Mouse (Mus musculus): Measurements from ENCODE around the gene Hdgfl2. TPM values are rescaled to one million over a fixed set of nuclear protein-coding genes. Genes with fewer than 3 reads are reported as not detected.

Hdgfl2 gene
- polyA plus RNA-seq, 1 experiment: 80.6 TPM

DNA sequence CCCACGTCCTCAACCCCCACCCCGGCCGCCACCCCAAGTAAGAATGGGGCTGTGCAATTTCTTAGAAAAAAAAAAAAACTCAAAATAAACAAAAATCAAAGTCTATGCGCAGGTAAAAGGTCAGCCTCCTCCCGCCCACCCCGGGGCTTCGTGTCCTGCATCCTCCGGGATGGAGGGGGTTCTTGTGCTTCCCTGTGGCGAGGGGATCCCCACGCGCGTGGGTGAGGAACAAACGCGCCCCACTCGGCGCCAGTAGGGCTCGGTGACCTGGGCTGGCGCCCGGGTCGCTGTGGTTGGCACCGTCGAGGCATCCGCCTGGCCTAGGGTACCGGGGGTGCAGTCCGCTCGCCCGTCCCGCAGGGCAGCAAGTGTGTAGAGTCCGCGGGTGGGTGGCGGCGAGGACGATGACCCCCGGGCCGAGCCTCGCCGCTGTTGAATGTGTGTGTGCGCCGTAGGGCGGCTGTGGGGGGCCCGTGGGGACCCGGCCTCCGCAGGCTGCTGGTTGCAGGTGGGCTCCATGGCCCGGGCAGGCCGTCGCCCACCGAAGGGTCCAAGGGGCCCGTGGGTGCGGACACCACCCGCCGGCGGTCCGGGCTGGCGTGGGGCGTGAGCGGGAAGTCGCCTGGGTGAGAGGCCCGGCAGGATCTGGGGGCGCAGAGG lies 44.4 kb downstream of the Hdgfl2 start:
- Histone ChIP-seq H3K4me3 (ENCODE audit: control insufficient read depth, insufficient read depth, low read length) (no peak overlapping the region), H3K4me1 (replicated peaks; ENCODE audit: control insufficient read depth, insufficient read depth, low read length) (no peaks in the 10 kb centered on the region; the same call in 1 of the 2 replicates), H3K27ac (ENCODE audit: control insufficient read depth, insufficient read depth, low read length) (no peak overlapping the region), H3K27me3 (ENCODE audit: control insufficient read depth, insufficient read depth, low read length) (peaks cover 8% of the 10 kb centered on the region; the same call in 1 of the 2 replicates), H3K36me3 (ENCODE audit: control insufficient read depth, insufficient read depth, low read length) (no peaks in the 10 kb centered on the region)
- TF ChIP-seq POLR2A (IDR thresholded peaks at IDR 0.05; ENCODE audit: control insufficient read depth, extremely low read depth, insufficient read depth, low read length, poor library complexity) (no peak), CTCF (IDR thresholded peaks at IDR 0.05; ENCODE audit: borderline replicate concordance, control insufficient read depth, extremely low read depth, insufficient read depth, low read length, poor library complexity) (no peak)
- WGBS: 78% methylated on average over 59 of the region's 59 CpGs
- no peak for DNase-seq

- H3K4me3 ChIP-seq (ENCODE audit: control insufficient read depth, insufficient read depth, low read length): no peak overlapping the region
- H3K27ac ChIP-seq (ENCODE audit: control insufficient read depth, insufficient read depth, low read length): no peak overlapping the region
- WGBS: 51% methylated on average over 59 of the region's 59 CpGs
- H3K36me3 ChIP-seq (ENCODE audit: control insufficient read depth, insufficient read depth, low read length): no peaks in the 10 kb centered on the region
- DNase-seq: peak; percentile 43
- H3K27me3 ChIP-seq (ENCODE audit: control insufficient read depth, insufficient read depth, low read length): peaks cover 7% of the 10 kb centered on the region; the same call in 1 of the 2 replicates
- TF ChIP-seq POLR2A (IDR thresholded peaks at IDR 0.05; ENCODE audit: control insufficient read depth, extremely low read depth, insufficient read depth, low read length, poor library complexity) (no peak), CTCF (IDR thresholded peaks at IDR 0.05; ENCODE audit: borderline replicate concordance, control insufficient read depth, extremely low read depth, insufficient read depth, low read length, poor library complexity) (peak; percentile 44; the same call in 1 of the 2 replicates)
- H3K4me1 ChIP-seq (replicated peaks; ENCODE audit: control insufficient read depth, insufficient read depth, low read length): no peaks in the 10 kb centered on the region; the same call in 1 of the 2 replicates
Measured at GRCm38 (mm10) chr17:56124377-56125275, 45.2 kb downstream of the Hdgfl2 start.

DNA sequence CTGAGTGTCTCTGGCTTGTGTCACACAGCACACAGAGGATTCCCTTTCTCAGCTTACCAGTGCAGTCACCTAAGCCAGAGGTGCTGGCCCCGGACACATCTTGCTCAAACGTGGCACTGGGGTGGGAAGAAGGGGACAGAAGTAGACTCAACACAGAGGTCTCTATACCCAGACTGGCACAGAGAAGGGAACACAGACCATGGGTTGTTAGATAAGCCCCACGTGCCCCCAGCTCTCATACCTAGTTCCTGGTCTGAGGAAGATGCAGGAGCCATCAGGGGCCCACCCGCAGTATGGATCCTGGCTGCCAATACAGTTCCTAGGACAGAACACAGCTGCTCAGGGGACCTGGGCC lies 45.8 kb downstream of the Hdgfl2 start:
- no peak for DNase-seq
- Histone ChIP-seq H3K36me3 (ENCODE audit: control insufficient read depth, insufficient read depth, low read length) (no peaks in the 10 kb centered on the region), H3K27ac (ENCODE audit: control insufficient read depth, insufficient read depth, low read length) (no peak overlapping the region), H3K4me3 (ENCODE audit: control insufficient read depth, insufficient read depth, low read length) (no peak overlapping the region), H3K4me1 (replicated peaks; ENCODE audit: control insufficient read depth, insufficient read depth, low read length) (no peaks in the 10 kb centered on the region), H3K27me3 (ENCODE audit: control insufficient read depth, insufficient read depth, low read length) (peaks cover 3% of the 10 kb centered on the region; the same call in 1 of the 2 replicates)
- 96% methylated on average over 4 of the region's 4 CpGs for WGBS
- TF ChIP-seq CTCF (IDR thresholded peaks at IDR 0.05; ENCODE audit: borderline replicate concordance, control insufficient read depth, extremely low read depth, insufficient read depth, low read length, poor library complexity) (0 out of 2 replicates have a peak, but pooled peaks have one; percentile 0), POLR2A (IDR thresholded peaks at IDR 0.05; ENCODE audit: control insufficient read depth, extremely low read depth, insufficient read depth, low read length, poor library complexity) (no peak)

DNA sequence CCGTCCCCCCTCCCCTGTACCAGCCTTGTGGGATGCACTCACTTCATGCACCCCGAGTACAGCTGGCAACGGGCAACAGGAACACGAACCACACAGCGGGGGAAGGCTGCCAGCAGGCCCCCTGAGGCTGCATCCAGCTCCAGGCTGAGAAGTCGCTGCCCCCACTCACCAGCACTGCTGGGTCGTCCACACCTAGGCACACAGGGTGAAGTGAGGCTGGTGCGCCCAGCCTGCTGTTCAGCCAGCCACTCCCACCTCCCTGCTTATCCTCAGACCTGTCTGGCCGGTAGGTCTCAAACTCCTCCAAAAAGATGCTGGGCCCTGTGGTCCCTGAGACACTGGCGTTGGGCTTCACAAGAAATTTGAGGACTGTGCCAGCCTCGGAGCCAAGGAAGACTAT lies 46.7 kb downstream of the Hdgfl2 start:
- no peaks in the 10 kb centered on the region for H3K36me3 ChIP-seq (ENCODE audit: control insufficient read depth, insufficient read depth, low read length)
- H3K4me3 ChIP-seq (ENCODE audit: control insufficient read depth, insufficient read depth, low read length): no peak overlapping the region
- no peak for DNase-seq

DNA sequence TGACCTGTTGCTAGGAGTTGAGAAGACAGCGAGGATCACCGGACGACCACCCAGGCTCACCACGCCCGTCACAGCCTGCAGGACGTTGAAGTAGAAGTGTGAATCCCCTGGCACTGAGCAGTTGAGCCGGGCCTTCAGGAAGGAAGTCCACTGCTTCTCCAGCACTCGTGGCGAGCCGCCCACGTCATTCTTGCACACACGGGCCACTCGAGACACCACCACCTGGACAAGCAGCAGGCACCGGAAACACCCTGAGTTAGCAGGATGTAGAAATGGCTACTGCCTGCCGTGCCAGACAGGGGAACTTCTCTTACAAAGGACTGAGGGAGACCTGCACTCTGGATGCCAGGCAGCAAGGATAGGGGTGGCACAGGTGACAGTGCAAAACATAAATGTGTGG lies 48.8 kb downstream of the Hdgfl2 start:
- TF ChIP-seq POLR2A (IDR thresholded peaks at IDR 0.05; ENCODE audit: control insufficient read depth, extremely low read depth, insufficient read depth, low read length, poor library complexity) (no peak), CTCF (IDR thresholded peaks at IDR 0.05; ENCODE audit: borderline replicate concordance, control insufficient read depth, extremely low read depth, insufficient read depth, low read length, poor library complexity) (no peak)
- H3K27me3 ChIP-seq (ENCODE audit: control insufficient read depth, insufficient read depth, low read length): no peaks in the 10 kb centered on the region; the same call in 1 of the 2 replicates
- no peaks in the 10 kb centered on the region for H3K4me1 ChIP-seq (replicated peaks; ENCODE audit: control insufficient read depth, insufficient read depth, low read length)
- H3K4me3 ChIP-seq (ENCODE audit: control insufficient read depth, insufficient read depth, low read length): no peak overlapping the region
- H3K36me3 ChIP-seq (ENCODE audit: control insufficient read depth, insufficient read depth, low read length): no peaks in the 10 kb centered on the region
- no peak for DNase-seq
- 56% methylated on average over 15 of the region's 15 CpGs for WGBS
- H3K27ac ChIP-seq (ENCODE audit: control insufficient read depth, insufficient read depth, low read length): no peak overlapping the region

More for the DNA sequence above, 46.7 kb downstream of the Hdgfl2 start:
- Histone ChIP-seq H3K27ac (ENCODE audit: control insufficient read depth, insufficient read depth, low read length) (no peak overlapping the region), H3K27me3 (ENCODE audit: control insufficient read depth, insufficient read depth, low read length) (peaks cover 3% of the 10 kb centered on the region; the same call in 1 of the 2 replicates), H3K4me1 (replicated peaks; ENCODE audit: control insufficient read depth, insufficient read depth, low read length) (no peaks in the 10 kb centered on the region)
- TF ChIP-seq CTCF (IDR thresholded peaks at IDR 0.05; ENCODE audit: borderline replicate concordance, control insufficient read depth, extremely low read depth, insufficient read depth, low read length, poor library complexity) (no peak), POLR2A (IDR thresholded peaks at IDR 0.05; ENCODE audit: control insufficient read depth, extremely low read depth, insufficient read depth, low read length, poor library complexity) (no peak)
- WGBS: 86% methylated on average over 11 of the region's 11 CpGs

- TF ChIP-seq CTCF (IDR thresholded peaks at IDR 0.05; ENCODE audit: borderline replicate concordance, control insufficient read depth, extremely low read depth, insufficient read depth, low read length, poor library complexity): no peak
- TF ChIP-seq POLR2A (IDR thresholded peaks at IDR 0.05; ENCODE audit: control insufficient read depth, extremely low read depth, insufficient read depth, low read length, poor library complexity): no peak
- no peak overlapping the region for H3K4me3 ChIP-seq (ENCODE audit: control insufficient read depth, insufficient read depth, low read length)
- no peaks in the 10 kb centered on the region for H3K36me3 ChIP-seq (ENCODE audit: control insufficient read depth, insufficient read depth, low read length)
- H3K4me1 ChIP-seq (replicated peaks; ENCODE audit: control insufficient read depth, insufficient read depth, low read length): peaks cover 12% of the 10 kb centered on the region
- no peak overlapping the region for H3K27ac ChIP-seq (ENCODE audit: control insufficient read depth, insufficient read depth, low read length)
- DNase-seq: no peak
- WGBS: 92% methylated on average over 10 of the region's 10 CpGs
- no peaks in the 10 kb centered on the region for H3K27me3 ChIP-seq (ENCODE audit: control insufficient read depth, insufficient read depth, low read length)
Measured at GRCm38 (mm10) chr17:56131136-56131535, 51.7 kb downstream of the Hdgfl2 start.

All from thymus, adult 2 months (tissue).